Mouse (Mus musculus) neural tube, embryonic 12.5 days (tissue): ENCODE results near the gene Sirt7. TPM values are rescaled to one million over a fixed set of nuclear protein-coding genes. Genes with fewer than 3 reads are reported as not detected.

Source experiments
- ATAC-seq: fragments of 200-750 bp; cut with Nextera tagmentation; 2 replicates; pipeline ENCODE4 v1.8.0; 2017; ENCODE audit warnings: low read depth, mild to moderate bottlenecking, moderate TSS enrichment, moderate library complexity; ENCODE audit not compliant: low FRiP score
- H3K27ac ChIP-seq: fragments of 300-500 bp; sonication (generic); 2 replicates; pipeline ENCODE4 v1.5.1; 2016
- H3K27me3 ChIP-seq: fragments of 300-500 bp; sonication (generic); replicated peaks from 2 replicates; pipeline ENCODE4 v1.6.1; 2016; ENCODE audit warnings: mild to moderate bottlenecking
- H3K36me3 ChIP-seq: fragments of 300-500 bp; sonication (generic); 2 replicates; pipeline ENCODE4 v1.6.1; 2016; ENCODE audit warnings: mild to moderate bottlenecking
- H3K4me1 ChIP-seq: fragments of 300-500 bp; sonication (generic); 2 replicates; pipeline ENCODE4 v1.6.1; 2016
- H3K4me2 ChIP-seq: fragments of 300-500 bp; sonication (generic); replicated peaks from 2 replicates; pipeline ENCODE4 v1.6.1; 2016; ENCODE audit warnings: mild to moderate bottlenecking
- H3K4me3 ChIP-seq: fragments of 300-500 bp; sonication (generic); 2 replicates; pipeline ENCODE4 v1.5.1; 2016
- H3K9ac ChIP-seq: fragments of 300-500 bp; sonication (generic); 2 replicates; pipeline ENCODE4 v1.6.1; 2016; ENCODE audit warnings: mild to moderate bottlenecking
- H3K9me3 ChIP-seq: fragments of 300-500 bp; sonication (generic); 2 replicates; pipeline ENCODE4 v1.6.1; 2016; ENCODE audit warnings: mild to moderate bottlenecking
- WGBS: fragments of 180-500 bp; shearing (Covaris S2); methylation state at CpG from one replicate; pipeline ENCODE4 v1.1.7; 2016; 5-methylcytosine and 5-hydroxymethylcytosine counted together
- polyA plus RNA-seq: library from polyadenylated mRNA; unstranded; fragments of >200 nt; fragmentation: Nextera tagmentation; extraction: Ambion mirVana; gene quantifications from 2 replicates; pipeline ENCODE4 v1.2.1, GENCODE M21; 2016

The Sirt7 gene
- polyA plus RNA-seq, 1 experiment from 2014 or later = 56.5 TPM

DNA sequence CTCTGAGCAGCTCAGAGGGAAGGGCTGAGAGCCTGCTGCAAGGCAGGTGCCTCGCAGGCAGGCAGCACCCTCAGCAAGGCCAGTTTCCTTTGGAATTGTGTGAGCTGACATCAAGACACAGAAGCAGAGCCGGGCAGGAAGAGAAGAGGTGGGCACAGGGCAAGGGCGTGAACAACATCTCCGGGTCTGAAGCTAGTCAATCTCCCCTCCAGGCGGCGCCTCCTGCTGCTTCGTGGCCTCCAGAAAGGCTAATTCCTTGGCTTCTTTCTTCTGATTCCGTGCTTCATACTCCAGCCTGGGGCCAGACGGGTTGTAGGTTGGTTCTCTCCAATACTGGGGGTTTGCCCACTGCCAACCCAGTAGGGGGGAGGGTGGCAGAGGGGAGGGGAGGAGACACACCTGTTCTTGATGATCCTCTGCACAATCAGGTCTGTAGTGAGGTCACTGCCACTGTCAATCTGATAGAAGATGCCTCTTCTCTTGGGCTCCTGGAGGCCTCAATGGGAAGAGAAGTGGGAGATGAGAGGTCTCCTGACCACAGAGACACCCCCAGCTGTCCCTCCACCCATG lies 14.5 kb downstream of the Sirt7 start:
- Histone ChIP-seq H3K27ac (no peak overlapping the region), H3K27me3 (peaks cover 22% of the 10 kb centered on the region), H3K36me3 (peaks cover 66% of the 10 kb centered on the region), H3K4me3 (no peak overlapping the region), H3K4me2 (no peak overlapping the region), H3K4me1 (peaks cover 16% of the 10 kb centered on the region), H3K9me3 (no peaks in the 10 kb centered on the region), H3K9ac (no peak overlapping the region)
- ATAC-seq = no peak
- WGBS = 83% methylated on average over 9 of the region's 9 CpGs

DNA sequence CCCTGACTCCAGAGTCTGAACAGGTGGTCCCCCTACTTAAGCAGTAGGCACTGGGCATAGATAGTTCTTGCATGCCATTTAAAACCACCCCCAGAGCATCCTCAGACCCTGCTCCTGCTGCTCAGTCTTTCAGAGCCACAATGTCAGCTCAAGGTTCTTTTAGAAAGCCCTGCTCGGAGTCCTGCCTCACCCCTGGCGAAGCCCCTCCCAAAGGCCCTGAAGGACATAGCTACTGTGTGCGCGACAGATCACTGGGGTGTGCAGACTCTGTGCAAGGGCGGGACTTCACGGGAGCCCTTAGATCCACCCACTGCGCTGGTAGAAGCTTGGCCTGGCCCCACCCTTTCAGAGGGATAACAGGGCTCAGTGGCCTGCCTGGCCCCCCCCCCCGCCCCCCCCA lies 15.8 kb downstream of the Sirt7 start:
- ATAC-seq = no peak
- Histone ChIP-seq H3K4me2 (no peak overlapping the region), H3K9me3 (no peaks in the 10 kb centered on the region), H3K27ac (no peak overlapping the region), H3K27me3 (peaks cover 22% of the 10 kb centered on the region), H3K36me3 (peaks cover 70% of the 10 kb centered on the region), H3K9ac (0 out of 2 replicates have a peak overlapping the region, but pooled peaks have one; percentile 48), H3K4me1 (peaks cover 16% of the 10 kb centered on the region), H3K4me3 (no peak overlapping the region)
- 45% methylated on average over 8 of the region's 8 CpGs for WGBS

DNA sequence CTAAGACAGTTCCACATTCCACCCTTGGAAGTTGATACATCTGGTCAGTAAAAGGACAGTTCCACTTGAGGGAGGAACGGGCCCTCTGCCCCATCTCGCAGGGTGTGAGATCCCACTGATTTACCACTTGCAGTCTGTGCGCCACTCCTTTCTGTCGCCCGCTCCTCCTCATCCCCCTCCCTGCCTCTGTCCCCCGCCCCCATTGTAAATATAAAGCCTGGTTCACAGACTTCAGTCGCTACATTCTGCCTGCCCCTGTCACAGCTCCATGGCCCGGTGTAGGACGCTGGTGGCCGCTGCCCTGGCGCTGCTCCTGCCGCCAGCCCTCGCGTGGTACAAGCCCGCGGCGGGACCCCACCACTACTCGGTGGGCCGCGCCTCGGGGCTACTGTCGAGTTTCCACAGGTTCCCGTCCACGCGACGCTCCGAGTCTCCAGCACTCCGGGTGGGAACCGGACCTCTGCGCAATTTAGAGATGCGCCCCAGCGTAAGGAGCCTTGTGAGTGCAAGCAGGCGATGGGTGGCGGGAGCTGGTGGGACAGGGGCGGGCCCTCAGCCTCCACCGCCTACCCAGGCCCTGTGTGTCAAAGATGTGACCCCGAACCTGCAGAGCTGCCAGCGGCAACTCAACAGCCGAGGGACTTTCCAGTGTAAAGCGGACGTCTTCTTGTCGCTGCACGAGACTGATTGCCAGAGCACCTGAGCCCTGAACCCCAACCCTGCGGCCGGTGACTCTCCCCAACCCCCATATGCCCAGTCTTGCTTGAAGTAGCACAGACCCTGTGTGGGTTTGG lies 16.6 kb downstream of the Sirt7 start, which contains the start of gene Npb:
Gene Npb (plus strand): TSS at position 237 of the 794 bp plus-strand sequence.
- peaks cover 70% of the 10 kb centered on the region for H3K36me3 ChIP-seq
- peak within 1 kb of the TSS; percentile 53 for H3K4me2 ChIP-seq
- no peak within 1 kb of the TSS for H3K27ac ChIP-seq
- ATAC-seq = no peak
- peak within 1 kb of the TSS; percentile 48; the same call in 1 of the 2 replicates for H3K9ac ChIP-seq
- H3K27me3 ChIP-seq = peaks cover 22% of the 10 kb centered on the region
- H3K4me3 ChIP-seq = peak within 1 kb of the TSS; percentile 19; the same call in 1 of the 2 replicates
- 5% methylated on average over 45 of the region's 45 CpGs for WGBS
- peaks cover 16% of the 10 kb centered on the region for H3K4me1 ChIP-seq
- H3K9me3 ChIP-seq = no peaks in the 10 kb centered on the region

DNA sequence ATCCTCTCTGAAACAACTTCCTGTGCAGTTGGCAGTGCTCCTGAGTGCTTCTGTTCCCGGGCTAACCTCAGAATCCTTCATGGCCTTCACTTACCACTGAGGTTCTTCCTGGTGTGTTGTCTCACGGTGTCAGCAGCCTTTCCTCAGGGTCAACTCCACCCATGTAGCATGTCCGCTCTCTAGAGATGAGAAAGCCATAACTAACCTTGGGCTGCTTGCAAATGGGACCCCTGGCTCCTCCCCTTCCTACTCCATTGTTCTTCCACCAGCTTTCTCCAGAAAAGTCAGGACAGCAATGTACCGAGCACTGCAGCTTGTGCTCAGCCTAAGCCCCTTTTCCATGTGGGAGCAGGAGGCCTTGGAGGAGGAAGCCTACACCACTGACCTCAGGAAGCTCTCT lies 18.3 kb downstream of the Sirt7 start:
- H3K27me3 ChIP-seq = peaks cover 22% of the 10 kb centered on the region
- 77% methylated on average over 4 of the region's 4 CpGs for WGBS
- no peak for ATAC-seq
- H3K4me3 ChIP-seq = no peak overlapping the region
- no peak overlapping the region for H3K9ac ChIP-seq
- H3K4me1 ChIP-seq = peaks cover 16% of the 10 kb centered on the region
- no peaks in the 10 kb centered on the region for H3K9me3 ChIP-seq
- no peak overlapping the region for H3K27ac ChIP-seq
- H3K4me2 ChIP-seq = no peak overlapping the region
- peaks cover 69% of the 10 kb centered on the region for H3K36me3 ChIP-seq

DNA sequence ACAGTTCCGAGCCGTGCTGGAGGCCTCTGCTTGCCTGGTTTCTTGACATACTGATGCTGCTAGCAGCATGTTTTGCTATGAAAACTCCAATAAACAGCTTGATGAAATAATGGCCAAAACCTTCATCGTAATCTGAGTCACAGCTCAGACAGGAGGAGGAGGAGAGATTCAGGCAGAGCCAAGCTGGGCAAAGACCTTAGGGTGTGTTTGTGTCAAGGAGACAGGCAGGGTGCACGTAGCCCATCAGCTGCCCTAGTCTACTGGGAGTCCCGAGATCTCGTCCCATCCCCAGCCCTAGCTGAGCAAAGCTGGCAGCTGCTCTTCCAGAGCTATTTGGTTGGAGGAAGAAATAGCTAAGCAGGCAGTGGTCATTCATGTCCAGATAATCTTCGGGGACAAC lies 19.4 kb downstream of the Sirt7 start:
- peaks cover 22% of the 10 kb centered on the region for H3K27me3 ChIP-seq
- WGBS = 92% methylated on average over 7 of the region's 7 CpGs
- no peak for ATAC-seq
- no peaks in the 10 kb centered on the region for H3K9me3 ChIP-seq
- peaks cover 16% of the 10 kb centered on the region for H3K4me1 ChIP-seq
- H3K4me2 ChIP-seq = no peak overlapping the region
- peaks cover 59% of the 10 kb centered on the region for H3K36me3 ChIP-seq
- H3K9ac ChIP-seq = no peak overlapping the region
- no peak overlapping the region for H3K27ac ChIP-seq
- no peak overlapping the region for H3K4me3 ChIP-seq

DNA sequence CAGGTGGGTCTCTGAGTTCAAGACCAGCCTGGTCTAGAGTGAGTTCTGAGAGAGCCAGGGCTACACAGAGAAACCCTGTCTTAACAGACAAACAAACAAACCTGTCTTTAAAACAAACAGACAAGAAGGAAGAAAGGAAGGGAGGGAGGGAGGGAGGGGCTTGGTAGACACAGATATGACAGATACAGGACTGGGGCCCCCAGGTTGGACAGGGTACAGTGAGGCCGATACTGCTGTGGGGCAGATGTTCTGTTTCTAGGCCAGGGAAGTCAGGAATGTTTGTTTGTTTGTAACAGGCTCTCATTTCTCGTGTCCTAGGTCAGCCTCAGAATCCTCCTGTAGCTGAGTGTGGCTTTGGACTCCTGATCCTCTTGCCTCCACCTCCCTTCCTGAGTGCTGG lies 21.5 kb downstream of the Sirt7 start:
- Histone ChIP-seq H3K4me1 (peaks cover 15% of the 10 kb centered on the region), H3K36me3 (peaks cover 53% of the 10 kb centered on the region), H3K27ac (no peak overlapping the region), H3K4me2 (no peak overlapping the region), H3K9ac (no peak overlapping the region), H3K4me3 (no peak overlapping the region), H3K9me3 (no peaks in the 10 kb centered on the region), H3K27me3 (peaks cover 16% of the 10 kb centered on the region)
- no peak for ATAC-seq
- 90% methylated on average over 2 of the region's 2 CpGs for WGBS

DNA sequence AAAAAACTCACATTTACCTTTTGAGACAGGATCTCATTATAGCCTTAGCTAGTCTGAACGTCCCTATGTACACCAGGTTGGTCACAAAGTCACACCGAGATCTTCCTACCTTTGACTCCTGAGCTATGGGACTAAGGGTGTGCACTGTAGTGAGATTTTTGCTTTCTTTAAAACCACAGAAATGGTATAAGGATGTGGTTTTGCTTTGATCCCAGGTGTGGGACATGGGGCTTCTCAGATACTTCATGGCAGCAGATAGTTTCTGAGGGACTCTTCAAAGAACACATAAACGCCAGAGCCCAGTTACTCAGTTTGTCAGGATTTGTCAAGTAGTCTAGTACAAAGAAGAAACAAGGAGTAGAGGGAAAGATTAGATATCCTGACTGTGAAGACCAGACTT lies 24.3 kb downstream of the Sirt7 start:
- 98% methylated on average over 3 of the region's 3 CpGs for WGBS
- no peaks in the 10 kb centered on the region for H3K9me3 ChIP-seq
- H3K36me3 ChIP-seq = peaks cover 58% of the 10 kb centered on the region
- H3K9ac ChIP-seq = no peak overlapping the region
- no peak overlapping the region for H3K27ac ChIP-seq
- no peak overlapping the region for H3K4me2 ChIP-seq
- peaks cover 23% of the 10 kb centered on the region for H3K4me1 ChIP-seq
- H3K4me3 ChIP-seq = no peak overlapping the region
- no peak for ATAC-seq
- no peaks in the 10 kb centered on the region for H3K27me3 ChIP-seq

DNA sequence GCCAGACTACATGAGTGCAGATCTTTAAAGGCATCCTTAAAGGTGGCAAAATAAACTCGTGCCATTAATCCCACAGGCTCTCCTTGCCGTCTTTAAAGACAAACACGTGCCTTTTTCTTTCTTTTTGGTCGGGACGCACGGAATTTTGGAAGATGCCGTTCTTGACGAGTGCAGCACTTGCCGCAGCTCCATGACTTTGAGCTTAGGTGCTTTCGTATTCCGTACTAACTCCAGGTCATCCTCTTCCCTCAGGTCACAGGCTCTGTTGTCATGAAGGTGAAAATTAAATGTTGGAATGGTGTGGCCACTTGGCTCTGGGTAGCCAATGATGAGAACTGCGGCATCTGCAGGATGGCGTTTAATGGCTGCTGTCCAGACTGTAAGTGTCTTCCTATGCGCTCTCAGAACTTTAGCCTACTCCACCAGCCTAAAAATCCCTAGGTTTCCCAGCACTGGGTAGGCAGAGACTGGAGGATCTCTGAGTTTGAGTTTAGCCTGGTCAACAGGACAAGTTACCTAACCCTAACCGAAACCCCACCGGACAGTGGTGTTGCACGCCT lies 26.0 kb downstream of the Sirt7 start:
- peak overlapping the region; percentile 98 for H3K4me2 ChIP-seq
- H3K27me3 ChIP-seq = no peaks in the 10 kb centered on the region
- peak overlapping the region; percentile 99 for H3K9ac ChIP-seq
- ATAC-seq = peak; percentile 45; the same call in 1 of the 2 replicates
- peaks cover 23% of the 10 kb centered on the region for H3K4me1 ChIP-seq
- H3K27ac ChIP-seq = 0 out of 2 replicates have a peak overlapping the region, but pooled peaks have one; percentile 1
- peaks cover 57% of the 10 kb centered on the region for H3K36me3 ChIP-seq
- peak overlapping the region; percentile 100 for H3K4me3 ChIP-seq
- WGBS = 50% methylated on average over 17 of the region's 17 CpGs
- no peaks in the 10 kb centered on the region for H3K9me3 ChIP-seq

DNA sequence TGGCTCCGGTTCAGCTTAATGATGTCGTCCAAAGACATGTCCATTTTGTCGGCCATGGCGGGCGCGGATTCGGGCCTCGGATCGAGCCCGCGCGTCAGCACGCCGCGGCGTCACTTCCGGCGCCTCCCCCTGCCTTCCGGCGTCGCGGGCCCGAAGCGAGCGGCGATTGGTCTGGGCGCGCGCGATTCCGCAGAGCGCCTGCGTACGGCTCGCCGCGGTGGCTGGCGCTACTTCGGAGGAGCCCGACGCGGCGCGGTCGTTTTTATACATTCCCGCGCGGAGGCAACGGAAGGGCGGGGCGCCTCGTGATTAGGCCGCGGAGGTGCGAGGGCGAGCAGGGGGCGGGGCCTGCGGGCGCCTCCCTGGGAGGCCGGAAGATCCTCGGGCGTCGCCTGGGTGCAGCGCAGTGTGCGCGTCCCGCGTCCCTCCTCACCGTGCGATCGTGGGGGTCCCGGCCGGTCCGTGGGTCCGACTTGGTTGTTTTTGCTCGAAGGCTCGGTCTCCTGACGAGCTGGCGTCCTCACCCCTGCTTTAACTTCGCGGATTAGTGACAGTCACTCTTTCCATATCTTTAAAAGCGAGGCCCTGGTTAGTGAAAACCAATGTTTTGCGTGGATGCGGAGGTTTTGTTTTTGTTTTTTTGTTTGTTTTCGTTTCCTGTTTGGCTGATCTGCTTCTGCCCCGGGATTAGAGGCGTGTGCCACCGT lies 26.6 kb downstream of the Sirt7 start, which contains the start of the genes Alyref and Anapc11:
Gene Alyref (minus strand): TSS at position 83 of the 707 bp plus-strand sequence.
Gene Anapc11 (plus strand): TSS at position 139 of the 707 bp plus-strand sequence.
- peak; percentile 94 for ATAC-seq
- peak within 1 kb of the TSS; percentile 53; the same call in 1 of the 2 replicates for H3K27ac ChIP-seq
- under 1% methylated on average over 88 of the region's 88 CpGs for WGBS
- peak within 1 kb of the TSS; percentile 100 for H3K4me3 ChIP-seq
- peaks cover 57% of the 10 kb centered on the region for H3K36me3 ChIP-seq
- H3K9me3 ChIP-seq = no peaks in the 10 kb centered on the region
- no peaks in the 10 kb centered on the region for H3K27me3 ChIP-seq
- peak within 1 kb of the TSS; percentile 98 for H3K4me2 ChIP-seq
- peaks cover 23% of the 10 kb centered on the region for H3K4me1 ChIP-seq
- peak within 1 kb of the TSS; percentile 99 for H3K9ac ChIP-seq

DNA sequence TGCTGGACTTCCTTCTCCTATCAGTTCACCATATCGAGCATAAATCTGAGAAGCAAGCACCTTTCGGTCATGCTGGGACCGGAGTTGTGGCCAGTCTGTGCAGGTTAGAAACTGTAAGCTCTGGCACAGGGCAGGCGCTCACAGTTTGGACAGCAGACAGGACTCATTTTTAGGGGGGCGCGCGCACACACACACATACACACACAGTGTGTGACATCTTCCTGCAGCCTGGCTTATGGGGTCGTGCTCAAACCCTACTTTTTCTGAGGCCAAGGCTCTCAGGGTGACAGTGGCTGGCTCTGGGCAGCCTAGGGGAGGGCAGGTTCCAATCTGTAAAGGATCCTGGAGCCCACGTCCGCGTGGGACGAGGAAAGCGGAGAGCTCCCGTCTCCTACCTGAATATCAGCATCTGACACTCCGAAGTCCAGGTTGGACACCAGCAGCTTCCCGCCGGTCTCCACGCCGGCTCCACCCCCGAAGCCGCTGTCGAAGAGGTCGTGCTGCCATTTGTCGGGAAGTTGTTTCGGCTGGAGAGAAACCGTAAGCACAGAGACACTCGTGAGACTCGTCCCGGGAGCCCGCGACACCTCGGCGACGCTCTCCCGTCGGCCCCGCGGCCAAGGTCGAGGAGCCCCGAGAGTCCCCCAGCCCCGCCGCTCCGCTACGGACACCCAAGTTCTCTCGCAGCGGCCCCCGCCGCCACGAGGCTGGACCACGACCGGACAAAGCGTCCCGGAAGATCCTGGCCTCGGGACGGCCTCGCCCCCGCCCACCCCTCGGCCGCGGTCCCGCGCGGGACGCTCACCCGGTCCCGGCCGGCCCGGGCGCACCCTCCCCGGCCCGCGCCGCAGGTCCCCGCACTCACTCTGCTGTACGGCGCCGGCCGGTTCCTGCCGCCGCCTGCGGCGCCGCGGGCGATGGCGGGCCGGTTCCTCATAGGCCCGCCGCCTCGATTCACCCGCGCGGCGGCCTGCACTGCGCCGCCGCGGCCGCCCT lies 27.5 kb downstream of the Sirt7 start:
- 5% methylated on average over 99 of the region's 99 CpGs for WGBS
- Histone ChIP-seq H3K36me3 (peaks cover 58% of the 10 kb centered on the region), H3K9ac (peak overlapping the region; percentile 99), H3K27ac (peak overlapping the region; percentile 53; the same call in 1 of the 2 replicates), H3K9me3 (no peaks in the 10 kb centered on the region), H3K4me3 (peak overlapping the region; percentile 100), H3K4me2 (peak overlapping the region; percentile 98), H3K4me1 (peaks cover 23% of the 10 kb centered on the region), H3K27me3 (no peaks in the 10 kb centered on the region)
- ATAC-seq = peak; percentile 58

DNA sequence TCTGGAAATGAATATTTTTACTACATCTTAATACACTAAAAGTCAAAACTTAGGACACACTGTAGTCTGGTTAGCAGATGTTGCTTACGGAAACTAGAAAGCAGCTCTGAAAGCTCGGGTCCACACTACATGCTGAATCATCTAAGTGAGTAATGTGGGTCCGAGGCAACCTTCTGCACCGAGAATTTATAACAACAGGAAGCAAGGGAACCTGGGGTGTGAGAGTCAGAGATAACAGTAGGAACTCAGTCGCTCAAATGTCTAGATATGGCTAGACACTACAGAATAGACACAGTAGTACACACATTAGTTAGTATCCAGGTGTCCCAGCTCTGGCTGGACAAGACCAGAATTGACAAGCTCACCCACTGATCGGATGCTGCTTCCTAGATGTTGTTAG lies 36.5 kb downstream of the Sirt7 start:
- no peak overlapping the region for H3K4me3 ChIP-seq
- H3K27ac ChIP-seq = no peak overlapping the region
- H3K4me2 ChIP-seq = no peak overlapping the region
- H3K27me3 ChIP-seq = no peaks in the 10 kb centered on the region
- H3K9me3 ChIP-seq = no peaks in the 10 kb centered on the region
- H3K4me1 ChIP-seq = no peaks in the 10 kb centered on the region
- no peak for ATAC-seq
- no peak overlapping the region for H3K9ac ChIP-seq
- WGBS = 95% methylated on average over 6 of the region's 6 CpGs
- H3K36me3 ChIP-seq = peaks cover 89% of the 10 kb centered on the region
